21 mouse cellular contexts compared by ENCODE assay signal in genomic region chr17:27429757-27430156, GRCm38 (mm10).
DNase-seq lines count a peak whose midpoint lies in the region; ATAC-seq and TF ChIP-seq lines count a peak whose summit lies in the region.
"Had no signal": no experiment of that assay in that cellular context is flagged by ENCODE, and none has a peak within 500 bp of the region (broad histone marks: within the 10 kb centered on the region; RNA-seq: fewer than 3 reads in every experiment).

No protein-coding gene starts in this region.

- DNase-seq in hindbrain, embryonic 10.5 days (ENCODE audit: low spot score), result peak; percentile 33
- DNase-seq in hindbrain, postnatal 0 days (ENCODE audit: low spot score), result no peak
- DNase-seq in limb, embryonic 10.5 days (ENCODE audit: low spot score), result no peak
- DNase-seq in retina, postnatal 1 day, result peak; percentile 43
- DNase-seq in spleen, adult 12 weeks (ENCODE audit: low spot score), result no peak
- DNase-seq: adrenal gland, adult 8-10 months; adrenal gland, postnatal 36 days; cerebellum, adult 11 months; cerebellum, adult 9-11 months; embryo, embryonic 11 days; gastrocnemius, postnatal 10 days; heart, adult 18-20 months; heart, postnatal 10 days; heart, postnatal 4 days; kidney, adult 11 months had no signal

- peaks cover 12% of the 10 kb centered on the region for H3K9me3 ChIP-seq in hindbrain, embryonic 10.5 days
- no peaks in the 10 kb centered on the region for H3K9me3 ChIP-seq in hindbrain, postnatal 0 days (ENCODE audit: low read length)
- peaks cover 13% of the 10 kb centered on the region for H3K9me3 ChIP-seq in limb, embryonic 12.5 days
- H3K9me3 ChIP-seq in limb, embryonic 10.5 days (replicated peaks), result peaks cover 10% of the 10 kb centered on the region; the same call in 1 of the 2 replicates
- 0 out of 2 replicates have a peak, but pooled peaks cover 4% of the 10 kb centered on the region for H3K9me3 ChIP-seq in neural tube, embryonic 15.5 days (replicated peaks)

- no peak overlapping the region for H3K9ac ChIP-seq in hindbrain, postnatal 0 days (replicated peaks; ENCODE audit: low read length)
- no peak overlapping the region for H3K9ac ChIP-seq in limb, embryonic 12.5 days (replicated peaks)
- H3K9ac ChIP-seq in neural tube, embryonic 15.5 days (replicated peaks), result 0 out of 2 replicates have a peak overlapping the region, but pooled peaks have one; percentile 9
- H3K9ac ChIP-seq: embryonic facial prominence, embryonic 15.5 days; forebrain, embryonic 15.5 days had no signal

- H3K27ac ChIP-seq in hindbrain, embryonic 10.5 days, result peak overlapping the region; percentile 69
- H3K27ac ChIP-seq in hindbrain, postnatal 0 days, result no peak overlapping the region
- H3K27ac ChIP-seq in limb, embryonic 12.5 days, result no peak overlapping the region
- no peak overlapping the region for H3K27ac ChIP-seq in limb, embryonic 10.5 days
- H3K27ac ChIP-seq in neural tube, embryonic 15.5 days (replicated peaks), result no peak overlapping the region
- H3K27ac ChIP-seq: embryonic facial prominence, embryonic 15.5 days; forebrain, embryonic 15.5 days; heart, embryonic 10.5 days had no signal

- peaks cover 51% of the 10 kb centered on the region for H3K4me1 ChIP-seq in hindbrain, embryonic 10.5 days (replicated peaks)
- H3K4me1 ChIP-seq in hindbrain, postnatal 0 days (ENCODE audit: insufficient read depth, low read length), result no peaks in the 10 kb centered on the region
- H3K4me1 ChIP-seq in limb, embryonic 12.5 days (replicated peaks), result peaks cover 18% of the 10 kb centered on the region
- H3K4me1 ChIP-seq in limb, embryonic 10.5 days, result peaks cover 42% of the 10 kb centered on the region
- peaks cover 8% of the 10 kb centered on the region; the same call in 1 of the 2 replicates for H3K4me1 ChIP-seq in neural tube, embryonic 15.5 days
- H3K4me1 ChIP-seq: embryonic facial prominence, embryonic 15.5 days; forebrain, embryonic 15.5 days had no signal

- H3K4me3 ChIP-seq in hindbrain, embryonic 10.5 days, result no peak overlapping the region
- no peak overlapping the region for H3K4me3 ChIP-seq in hindbrain, postnatal 0 days (ENCODE audit: low read length)
- no peak overlapping the region for H3K4me3 ChIP-seq in limb, embryonic 12.5 days (replicated peaks)
- H3K4me3 ChIP-seq in limb, embryonic 10.5 days, result no peak overlapping the region
- H3K4me3 ChIP-seq in neural tube, embryonic 15.5 days (replicated peaks), result no peak overlapping the region
- H3K4me3 ChIP-seq: embryonic facial prominence, embryonic 15.5 days; erythroblast, embryonic 14.5 days; forebrain, embryonic 15.5 days; heart, embryonic 10.5 days had no signal

- 38% methylated on average over 9 of the region's 9 CpGs for WGBS in hindbrain, embryonic 10.5 days
- 29% methylated on average over 9 of the region's 9 CpGs for WGBS in hindbrain, postnatal 0 days
- 29% methylated on average over 9 of the region's 9 CpGs for WGBS in limb, embryonic 12.5 days
- WGBS in limb, embryonic 10.5 days, result 18% methylated on average over 9 of the region's 9 CpGs
- 21% methylated on average over 9 of the region's 9 CpGs for WGBS in neural tube, embryonic 15.5 days

- no peak for TF ChIP-seq CTCF in hindbrain, postnatal 0 days (IDR thresholded peaks at IDR 0.05; ENCODE audit: low read depth)

- H3K36me3 ChIP-seq in hindbrain, embryonic 10.5 days, result 0 out of 2 replicates have a peak, but pooled peaks cover 12% of the 10 kb centered on the region
- H3K36me3 ChIP-seq in hindbrain, postnatal 0 days (ENCODE audit: insufficient read depth, low read length), result no peaks in the 10 kb centered on the region
- H3K36me3 ChIP-seq in limb, embryonic 12.5 days, result no peaks in the 10 kb centered on the region
- no peaks in the 10 kb centered on the region for H3K36me3 ChIP-seq in limb, embryonic 10.5 days
- no peaks in the 10 kb centered on the region for H3K36me3 ChIP-seq in neural tube, embryonic 15.5 days
- H3K36me3 ChIP-seq: embryonic facial prominence, embryonic 15.5 days; forebrain, embryonic 15.5 days; heart, embryonic 10.5 days had no signal

- H3K27me3 ChIP-seq in hindbrain, embryonic 10.5 days (ENCODE audit: insufficient read depth, poor library complexity, severe bottlenecking), result peaks cover 4% of the 10 kb centered on the region
- H3K27me3 ChIP-seq in hindbrain, postnatal 0 days (ENCODE audit: insufficient read depth, low read length), result no peaks in the 10 kb centered on the region
- H3K27me3 ChIP-seq in limb, embryonic 12.5 days, result 0 out of 2 replicates have a peak, but pooled peaks cover 12% of the 10 kb centered on the region
- peaks cover 44% of the 10 kb centered on the region for H3K27me3 ChIP-seq in limb, embryonic 10.5 days (ENCODE audit: low read depth, poor library complexity, severe bottlenecking)
- H3K27me3 ChIP-seq in neural tube, embryonic 15.5 days (replicated peaks), result no peaks in the 10 kb centered on the region; the same call in 1 of the 2 replicates
- H3K27me3 ChIP-seq: embryonic facial prominence, embryonic 15.5 days had no signal

- H3K4me2 ChIP-seq in hindbrain, postnatal 0 days (ENCODE audit: low read depth, low read length), result no peak overlapping the region
- H3K4me2 ChIP-seq in limb, embryonic 12.5 days, result peak overlapping the region; percentile 28; the same call in 1 of the 2 replicates
- H3K4me2 ChIP-seq in neural tube, embryonic 15.5 days, result no peak overlapping the region
- H3K4me2 ChIP-seq: embryonic facial prominence, embryonic 15.5 days; forebrain, embryonic 15.5 days had no signal

- no peak for ATAC-seq in hindbrain, postnatal 0 days
- no peak for ATAC-seq in limb, embryonic 12.5 days (ENCODE audit: insufficient number of reproducible peaks, insufficient read depth, low FRiP score, low TSS enrichment, low read depth)
- ATAC-seq in neural tube, embryonic 15.5 days (ENCODE audit: low FRiP score), result no peak
- ATAC-seq: forebrain, embryonic 15.5 days had no signal

Comparison
In these comparisons a context has a peak if more than half of its experiments do, and no peak if none do; other contexts are left out.
1. DNase-seq: peak in hindbrain, embryonic 10.5 days (single experiment) and retina, postnatal 1 day (single experiment); none in hindbrain, postnatal 0 days (single experiment), limb, embryonic 10.5 days (single experiment) and spleen, adult 12 weeks (single experiment).